Mouse (Mus musculus) hematopoietic stem cell, adult 5-6 weeks (primary cell): ENCODE measurements around the gene Shtn1. TPM values are rescaled to one million over a fixed set of nuclear protein-coding genes. Genes with fewer than 3 reads are reported as not detected.

ENCODE experiments used
- ATAC-seq, 2 experiments: fragments of 125-278 bp in 1 of 2; replicated peaks in 1 of 2; 2 replicates each; pipeline ENCODE4 v1.8.0; 2016 to 2017; ENCODE audit warnings: inconsistent platforms in 2 of 2, mild to moderate bottlenecking in 2 of 2, moderate number of reproducible peaks in 2 of 2, low read depth in 1 of 2, moderate TSS enrichment in 1 of 2; ENCODE audit not compliant: low FRiP score in 2 of 2, poor library complexity in 2 of 2, severe bottlenecking in 2 of 2, insufficient read depth in 1 of 2, low TSS enrichment in 1 of 2
- total RNA-seq: library from RNA; stranded (forward); fragments of 172-1452, 232-1000 nt; gene quantifications from 2 replicates; pipeline ENCODE4 v1.2.3, GENCODE M21; 2017

The Shtn1 gene
- total RNA-seq = 3.1 and 4.1 TPM in 2 replicates

DNA sequence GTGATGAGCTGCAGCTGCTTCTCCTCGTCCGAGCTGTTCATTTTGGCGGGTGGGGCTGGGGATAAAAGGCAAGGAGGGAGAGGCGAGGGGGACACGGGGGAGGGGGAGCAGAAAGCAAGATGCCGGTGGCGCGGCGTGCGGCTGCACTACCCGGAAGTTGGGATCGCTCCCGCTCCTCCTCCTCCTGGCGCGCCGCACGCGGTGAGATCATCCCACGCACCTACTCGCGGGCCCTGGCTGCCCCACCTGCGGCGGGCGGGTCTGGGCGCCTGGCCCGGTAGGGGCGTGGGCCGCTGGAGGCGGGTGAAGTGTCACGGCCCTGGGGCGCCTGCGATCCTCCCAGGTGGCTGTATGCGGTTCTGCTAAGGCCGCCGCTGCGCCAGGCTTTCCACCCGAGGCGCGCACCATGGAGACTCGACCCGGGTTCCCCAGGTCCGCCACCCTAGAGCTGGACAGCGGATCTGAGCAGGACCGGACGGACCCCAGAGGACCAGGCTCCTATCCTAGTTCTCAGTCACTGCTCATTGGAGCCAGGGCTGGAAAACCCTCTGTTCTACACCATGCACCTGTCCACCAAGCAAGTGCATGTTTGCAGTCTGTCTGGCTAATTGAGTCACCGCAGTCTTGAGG is at the start of gene Shtn1:
Gene Shtn1, minus strand, starts transcription at position 629 of the 630 bp plus-strand sequence.
- ATAC-seq = peak in 1 of 2 experiments; percentile 30; a peak in 2 of 4 replicates

DNA sequence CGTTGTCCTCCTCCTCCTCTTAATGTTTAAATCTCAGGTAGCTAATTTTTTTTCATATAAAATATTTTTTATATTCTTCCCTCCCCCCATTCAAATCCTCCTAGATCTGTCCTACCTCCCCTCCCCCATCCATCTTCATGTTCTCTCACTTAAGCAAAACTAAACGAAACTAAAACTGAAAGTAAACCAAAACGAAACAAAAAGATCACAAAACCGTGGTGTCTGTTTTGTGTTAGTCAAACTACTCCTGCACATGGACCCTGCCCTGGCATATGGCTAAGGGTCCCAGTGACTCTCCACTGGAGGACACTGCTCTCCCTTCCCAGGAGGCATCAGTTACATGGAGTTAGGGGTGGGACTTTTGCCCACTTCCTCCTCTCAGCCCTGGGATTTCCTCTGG is 38.3 kb upstream of the Shtn1 start:
- peak in 1 of 2 experiments; percentile 32; a peak in 2 of 4 replicates for ATAC-seq

DNA sequence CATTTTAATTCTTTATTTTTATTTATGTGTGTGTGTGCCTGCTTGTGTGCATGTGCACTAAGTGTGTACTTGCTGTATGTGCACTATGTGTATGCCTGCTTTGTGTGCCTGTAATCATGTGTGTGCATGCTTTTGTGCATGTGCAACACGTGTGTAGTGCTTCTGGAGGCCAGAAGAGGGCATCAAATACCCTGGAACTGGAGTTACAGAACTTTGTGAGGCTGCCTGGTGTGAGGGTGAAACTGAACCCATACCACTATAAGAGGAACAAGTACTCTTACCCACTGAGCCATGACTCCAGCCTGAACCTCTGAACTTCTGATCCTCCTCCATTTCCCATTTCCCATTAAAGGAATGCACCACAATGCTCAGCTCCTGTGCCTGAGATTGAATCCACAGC is 34.0 kb upstream of the Shtn1 start:
- ATAC-seq = no peak

DNA sequence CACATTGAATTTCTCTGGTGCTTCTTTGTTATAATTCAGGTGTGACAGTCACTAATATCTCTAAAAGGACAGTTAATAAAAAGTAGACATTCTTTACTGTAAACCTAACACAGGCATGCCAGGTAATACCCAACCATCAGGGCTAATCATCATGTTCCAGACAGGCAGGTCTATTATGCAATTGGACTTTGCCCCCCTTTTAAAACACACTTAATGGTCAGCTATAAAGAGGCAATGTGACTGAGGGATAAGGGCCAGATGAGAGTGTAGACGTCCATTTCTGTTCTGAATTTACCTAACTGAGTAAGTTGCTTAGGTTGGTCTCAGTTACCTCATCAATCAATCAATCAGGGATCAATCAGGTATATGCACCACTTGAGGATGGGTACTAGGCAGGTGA is 22.4 kb upstream of the Shtn1 start:
- no peak for ATAC-seq

DNA sequence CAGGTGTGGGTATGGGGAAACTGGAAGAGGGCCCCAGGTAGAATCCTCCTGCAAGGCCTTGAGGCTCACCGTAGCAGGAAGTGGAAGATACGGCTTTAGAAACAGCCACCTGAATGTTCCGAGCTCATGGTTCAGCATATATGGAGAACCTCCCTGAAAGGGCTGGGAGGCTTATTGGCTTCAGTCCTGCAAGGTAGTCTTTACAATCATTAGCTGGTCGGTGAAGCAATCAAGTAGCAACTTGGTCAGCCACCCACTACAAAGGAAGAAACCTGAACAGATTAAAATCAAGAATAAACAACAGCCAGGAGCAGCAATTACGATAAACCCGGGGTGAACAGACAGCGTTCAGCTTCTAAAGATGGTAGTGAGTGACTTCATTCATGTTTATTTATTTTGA is 16.4 kb upstream of the Shtn1 start:
- ATAC-seq = no peak

DNA sequence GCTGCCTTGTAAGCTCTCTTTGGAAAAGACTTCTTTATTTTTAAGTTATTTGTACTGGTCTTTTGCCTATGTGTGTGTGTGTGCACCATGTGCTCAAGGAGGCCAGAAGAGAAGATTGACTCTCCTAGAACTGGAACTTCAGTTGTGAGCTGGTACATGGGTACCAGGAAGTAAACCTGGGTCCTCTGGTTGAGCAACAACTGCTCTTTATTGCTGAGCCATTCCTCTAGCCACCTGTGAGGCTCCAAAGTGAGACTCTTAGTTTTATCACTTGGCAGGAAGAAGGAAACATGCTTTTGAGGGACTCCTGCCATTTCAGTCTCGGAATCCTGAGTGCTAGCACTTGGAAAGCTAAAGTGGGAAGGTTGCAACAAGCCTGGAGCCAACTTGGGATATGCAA is 14.4 kb upstream of the Shtn1 start:
- no peak for ATAC-seq

DNA sequence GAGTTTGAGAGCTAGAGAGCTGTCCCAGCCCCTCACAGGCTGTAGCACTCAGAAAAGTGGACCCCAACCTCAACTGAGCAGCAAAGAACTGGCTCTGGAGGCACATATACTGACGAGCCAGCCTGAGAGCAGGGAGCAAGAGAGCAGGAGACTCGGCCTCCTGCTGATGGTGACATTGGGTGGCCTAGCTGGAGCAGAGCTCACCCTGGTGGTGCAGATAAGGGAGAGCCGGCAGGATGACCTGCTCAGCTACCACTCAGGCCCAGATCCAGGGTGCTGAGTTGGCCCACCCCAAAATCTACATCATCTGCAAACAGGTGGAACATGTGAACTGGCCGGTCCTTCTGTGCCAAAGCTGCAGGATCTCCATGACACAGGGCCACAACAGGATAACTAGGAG is 8.4 kb upstream of the Shtn1 start:
- ATAC-seq = no peak

DNA sequence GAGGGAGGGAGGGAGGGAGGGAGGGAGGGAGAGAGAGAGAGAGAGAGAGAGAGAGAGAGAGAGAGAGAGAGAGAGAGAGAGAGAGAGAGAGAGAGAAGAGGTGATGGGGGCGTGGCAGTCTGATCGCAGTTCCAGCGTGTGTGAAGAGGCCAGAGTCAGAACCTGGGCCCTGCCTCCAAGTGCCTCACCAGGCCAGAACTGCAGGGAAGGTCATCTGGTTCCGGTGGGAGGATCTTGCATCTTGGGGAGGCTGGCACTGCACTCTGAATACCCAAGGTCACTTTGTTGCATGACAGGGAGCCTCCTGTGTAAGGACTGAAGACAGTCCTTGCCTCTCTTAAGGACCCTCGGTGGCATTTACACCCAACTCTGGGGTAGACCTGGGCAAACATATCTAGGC is 231 bp upstream of the Shtn1 start:
- ATAC-seq = no peak

DNA sequence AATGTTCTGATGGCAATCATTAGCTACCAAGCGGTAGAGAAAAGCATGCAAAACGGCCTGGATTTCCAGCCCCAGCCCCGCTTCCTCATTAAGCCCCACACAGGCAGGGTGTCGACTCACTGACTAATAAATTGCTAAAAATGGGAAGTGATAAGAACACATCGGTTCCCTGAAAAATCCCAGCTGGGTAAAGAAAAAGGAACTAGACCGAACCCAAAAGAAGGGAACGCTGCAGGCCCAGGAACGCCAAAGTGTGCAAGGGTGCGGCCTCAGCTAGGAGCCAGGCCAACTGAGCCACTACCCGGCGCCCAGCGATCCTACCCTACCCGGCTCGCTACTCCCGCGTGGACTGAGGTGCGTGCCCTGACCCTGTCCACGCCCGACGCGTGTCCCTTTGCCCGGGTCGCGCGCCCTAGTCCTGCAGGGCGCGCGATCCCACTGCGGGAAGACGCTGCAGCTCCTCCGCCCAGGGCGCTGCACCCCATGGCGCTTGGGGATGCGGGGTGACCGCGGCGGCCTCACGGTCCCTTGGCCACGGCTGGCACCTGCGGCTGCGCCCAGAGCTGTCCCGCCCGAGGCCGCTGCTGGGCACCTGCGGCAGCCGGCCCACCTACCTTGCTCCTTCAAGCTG is 944 bp downstream of the Shtn1 start:
- ATAC-seq = peak; percentile 29 to 60; a peak in 3 of 4 replicates

DNA sequence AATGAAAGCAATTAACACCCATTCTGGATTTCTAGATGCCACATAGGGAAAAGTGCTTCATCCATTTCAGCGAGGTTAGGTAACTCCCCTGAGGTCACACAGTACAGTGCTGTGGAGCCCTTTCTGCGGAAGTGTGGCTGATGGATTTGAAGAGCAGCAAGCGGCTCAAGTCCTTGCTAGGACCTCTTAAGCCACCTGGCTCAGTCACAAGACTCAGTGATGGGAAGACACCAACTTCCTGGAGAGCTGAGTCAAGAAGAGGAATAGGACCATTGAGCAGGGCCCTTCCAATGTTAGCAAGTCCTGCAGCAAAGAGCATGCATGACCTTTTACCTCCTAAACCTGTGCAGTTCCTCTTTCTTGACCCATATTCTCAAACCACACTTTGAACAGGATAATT is 1.5 kb downstream of the Shtn1 start:
- ATAC-seq = peak in 1 of 2 experiments; percentile 14; a peak in 1 of 4 replicates

DNA sequence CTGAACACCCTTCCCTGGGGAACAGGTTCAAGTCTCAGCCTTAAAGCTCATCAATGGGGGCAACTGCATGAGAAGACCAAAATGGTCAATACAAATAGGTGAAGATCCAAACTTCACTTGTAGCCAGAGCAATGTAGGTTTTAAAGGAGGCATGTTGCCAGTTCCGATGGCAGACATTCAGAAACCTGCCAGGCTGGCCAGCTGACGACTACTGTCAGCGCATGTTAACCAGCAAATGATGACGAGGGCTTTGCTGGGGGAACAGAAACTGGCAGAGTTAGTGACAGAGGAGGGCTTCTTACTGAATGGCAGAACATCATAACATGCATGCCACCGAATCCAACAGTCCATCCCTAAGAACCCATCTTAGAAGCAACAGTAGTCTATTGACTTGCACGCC is 2.9 kb downstream of the Shtn1 start:
- no peak for ATAC-seq

DNA sequence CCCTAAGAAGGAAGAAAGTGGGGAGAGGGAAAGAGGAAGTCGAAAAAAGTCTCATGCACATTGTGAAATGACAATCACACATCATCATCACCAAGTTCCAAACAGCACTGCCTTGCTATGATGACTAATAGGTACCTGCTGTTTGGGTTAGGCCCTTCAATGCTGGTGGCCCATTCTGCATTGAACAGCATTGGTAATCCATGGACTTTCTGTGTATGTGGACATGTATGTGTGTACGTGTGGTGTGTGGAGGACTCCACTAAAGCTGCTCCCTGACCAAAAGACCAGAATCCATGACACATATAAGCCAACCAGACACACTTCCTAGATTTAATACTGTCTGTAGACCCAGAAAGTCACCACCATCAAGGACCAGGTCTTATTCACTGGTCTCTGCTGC is 3.9 kb downstream of the Shtn1 start:
- ATAC-seq = no peak

DNA sequence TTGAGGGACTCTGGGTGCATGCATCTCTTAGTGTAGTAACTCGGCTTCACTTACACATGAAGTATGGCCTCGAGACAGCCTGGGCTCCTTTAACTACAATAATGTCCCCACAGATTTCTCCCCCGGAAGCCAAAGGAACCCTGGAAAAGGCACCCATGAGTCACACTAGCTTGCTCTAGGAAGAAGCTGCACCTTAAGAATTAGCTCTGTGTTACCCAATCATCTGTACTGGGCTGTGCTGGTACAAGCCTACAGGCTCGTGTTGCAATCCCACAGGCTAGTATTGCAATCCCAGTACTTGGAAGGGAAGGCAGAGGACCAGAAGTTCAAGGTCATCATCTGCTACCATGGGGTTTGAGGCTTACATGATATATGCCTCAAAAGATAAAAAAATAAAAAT is 4.5 kb downstream of the Shtn1 start:
- no peak for ATAC-seq

DNA sequence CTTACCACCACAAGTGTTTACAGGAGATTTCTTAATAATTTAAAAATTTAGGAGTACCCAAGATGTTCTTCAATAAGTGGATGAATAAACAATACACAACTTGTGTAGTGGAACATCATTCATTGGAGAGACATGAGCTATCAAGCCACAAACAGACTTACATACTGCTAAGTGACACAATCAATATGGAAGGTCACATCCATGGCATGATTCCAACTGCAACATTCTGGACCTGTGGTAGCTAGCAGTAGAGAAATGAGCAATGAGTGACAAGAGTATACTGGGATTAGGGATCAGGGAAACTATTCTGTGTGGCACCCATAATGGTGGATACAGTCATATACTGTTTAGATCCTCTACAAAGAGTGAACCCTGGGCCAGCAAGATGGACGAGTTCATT is 8.2 kb downstream of the Shtn1 start:
- ATAC-seq = no peak

DNA sequence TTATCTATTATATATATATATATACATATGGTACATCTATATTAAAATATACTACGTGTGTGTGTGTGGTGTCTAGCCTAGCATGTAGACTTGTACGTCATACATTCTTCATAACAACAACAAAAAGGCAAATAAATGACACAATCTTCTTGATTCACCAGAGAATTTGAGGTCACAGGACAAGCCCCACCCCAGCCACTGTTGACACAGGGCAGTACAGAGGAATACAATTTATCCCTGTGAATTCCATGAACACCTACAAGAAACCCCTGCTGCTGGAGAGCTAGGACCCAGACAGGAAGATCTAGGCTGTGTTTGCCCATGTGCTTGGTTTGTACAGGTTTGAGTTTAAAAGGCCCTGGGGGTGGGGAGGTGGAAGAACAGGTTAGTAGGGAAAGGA is 9.2 kb downstream of the Shtn1 start:
- no peak for ATAC-seq

DNA sequence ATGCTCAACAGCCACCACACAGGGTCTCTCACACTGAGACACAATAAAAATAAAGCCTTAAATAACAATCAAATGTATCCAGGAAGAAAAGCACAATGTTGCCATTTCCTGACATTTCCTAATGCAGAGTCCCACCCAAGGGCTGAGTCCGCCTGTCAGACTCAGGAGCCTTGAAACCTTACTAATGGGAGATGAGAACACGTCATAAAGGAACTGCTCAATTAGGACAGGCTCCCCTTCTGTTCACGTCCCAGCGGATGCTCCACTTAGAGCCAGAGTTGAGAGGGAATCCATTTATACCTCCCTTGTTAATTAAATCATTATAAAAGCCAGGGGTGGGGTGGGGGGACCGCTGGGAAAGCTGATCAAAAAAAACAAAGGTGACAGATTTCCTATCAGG is 9.8 kb downstream of the Shtn1 start:
- ATAC-seq = no peak

DNA sequence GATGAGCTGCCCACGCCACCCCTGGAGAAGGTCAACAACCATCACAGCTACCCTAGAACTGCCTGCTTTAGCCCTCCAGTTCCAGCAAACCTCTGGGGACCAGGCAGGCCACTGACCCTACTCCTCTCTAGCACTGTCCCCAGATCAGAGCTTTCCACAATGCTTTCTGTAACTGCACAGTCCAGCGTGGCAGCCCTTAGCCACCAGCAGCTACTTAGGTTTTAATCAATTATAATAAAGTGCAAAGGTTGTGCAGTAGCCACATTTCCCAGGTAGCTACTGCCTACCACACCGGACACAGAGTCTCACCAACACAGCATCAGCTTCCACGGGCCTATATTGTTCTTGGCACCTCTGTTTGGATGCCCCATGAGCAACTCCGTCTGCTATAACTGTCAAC is 11.3 kb downstream of the Shtn1 start:
- ATAC-seq = no peak

DNA sequence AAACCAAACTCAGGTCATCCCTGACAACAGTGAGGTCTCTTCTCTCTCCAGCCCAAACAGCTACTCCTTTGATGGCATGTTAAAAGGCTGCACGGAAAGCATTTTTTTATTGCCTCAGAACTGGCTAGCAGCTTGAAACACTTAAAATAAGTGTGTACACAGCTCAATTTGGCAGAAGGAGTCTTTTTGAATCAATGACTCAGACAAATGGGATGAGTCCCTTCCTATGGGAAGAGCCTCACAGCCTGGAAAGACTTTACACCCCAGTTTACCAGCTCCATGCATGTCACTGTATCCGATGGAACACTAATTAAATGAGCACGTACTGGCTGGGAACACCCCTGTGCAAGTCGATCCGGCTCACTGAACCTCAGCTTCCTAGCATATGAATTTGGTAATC is 12.3 kb downstream of the Shtn1 start:
- no peak for ATAC-seq

DNA sequence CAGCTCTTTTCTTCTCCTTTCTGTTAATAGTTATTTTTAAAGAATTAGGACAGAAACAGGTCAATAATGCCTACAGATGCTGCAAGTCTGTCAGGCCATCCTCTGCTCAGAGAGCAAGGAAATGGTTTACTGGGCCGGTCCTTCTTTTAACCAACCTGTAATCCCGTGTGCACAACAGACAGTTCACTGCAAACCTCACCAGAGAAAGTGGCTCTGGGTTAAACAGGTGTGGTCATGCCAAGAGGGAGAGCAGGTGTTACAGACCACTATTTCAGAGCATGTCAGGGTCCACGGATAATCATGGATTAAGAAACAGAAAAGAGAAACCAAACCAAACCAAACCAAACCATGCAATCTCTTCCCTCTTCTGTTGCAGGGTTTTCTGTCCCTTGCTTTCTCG is 17.8 kb downstream of the Shtn1 start:
- ATAC-seq = no peak
